Mouse (Mus musculus): ENCODE results near the gene Nit2.

- TF ChIP-seq ZNF384 (IDR thresholded peaks at IDR 0.05; ENCODE audit: low read depth, low read length) (no peak), ZC3H11A (IDR thresholded peaks at IDR 0.05; ENCODE audit: borderline replicate concordance, low read depth, low read length) (no peak), CHD2 (IDR thresholded peaks at IDR 0.05; ENCODE audit: low read depth, low read length) (no peak)
Measured at GRCm38 (mm10) chr16:57157728-57158127, 9.4 kb downstream of the Nit2 start.

Measured in ES-E14 (cell line).